Mouse (Mus musculus): Measurements from ENCODE around the gene Tmem200b. TPM values are rescaled to one million over a fixed set of nuclear protein-coding genes. Genes with fewer than 3 reads are reported as not detected.

The Tmem200b gene
- polyA plus RNA-seq, 1 experiment from 2014 or later = 0.79 TPM

- Histone ChIP-seq H3K9me3 (no peaks in the 10 kb centered on the region), H3K4me1 (peaks cover 37% of the 10 kb centered on the region), H3K36me3 (peaks cover 46% of the 10 kb centered on the region), H3K9ac (0 out of 2 replicates have a peak overlapping the region, but pooled peaks have one; percentile 56), H3K27me3 (replicated peaks) (peaks cover 78% of the 10 kb centered on the region), H3K4me2 (replicated peaks) (peak overlapping the region; percentile 88), H3K4me3 (peak overlapping the region; percentile 44), H3K27ac (no peak overlapping the region)
- 58% methylated on average over 15 of the region's 15 CpGs for WGBS
- ATAC-seq (ENCODE audit: low FRiP score, low read depth) = no peak
Measured at GRCm38 (mm10) chr4:131922404-131922803, 833 bp downstream of the Tmem200b start.

DNA sequence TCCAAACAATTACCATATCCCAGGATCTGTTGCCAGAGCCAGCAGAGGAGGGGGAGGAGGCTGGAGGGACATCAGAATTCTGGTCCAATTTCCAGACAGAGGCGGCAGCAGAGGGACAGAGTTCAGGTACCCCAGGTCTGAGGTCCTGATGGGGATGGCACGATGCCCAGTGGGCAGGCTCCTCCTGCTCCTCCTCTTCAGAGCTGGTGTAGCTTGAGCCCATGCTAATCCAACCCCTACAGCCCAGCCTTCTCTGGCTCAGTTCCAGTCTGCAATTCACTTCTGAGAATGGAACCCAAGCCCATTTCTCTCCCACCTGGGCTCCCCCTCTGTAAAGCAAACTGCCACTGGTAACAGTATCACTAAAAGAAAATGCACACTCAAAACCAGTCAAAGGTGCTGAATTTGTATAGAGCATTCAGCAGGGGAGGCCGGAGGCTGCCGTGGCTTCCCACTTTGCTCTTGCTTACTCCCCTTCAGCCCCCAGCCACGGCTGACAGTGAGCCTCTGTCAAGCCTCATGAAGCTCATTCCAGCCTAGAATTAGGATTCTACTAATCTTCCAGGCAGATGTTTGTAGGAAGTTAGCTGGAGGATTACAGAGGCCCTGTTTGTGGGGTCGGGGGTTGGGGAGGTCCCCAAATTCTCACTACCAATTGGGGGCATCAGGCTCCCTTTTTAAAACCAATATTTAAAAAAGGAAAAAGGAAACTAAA, 2.7 kb downstream of the Tmem200b start:
- no peaks in the 10 kb centered on the region for H3K9me3 ChIP-seq
- no peak for ATAC-seq (ENCODE audit: low FRiP score, low read depth)
- H3K27ac ChIP-seq = no peak overlapping the region
- H3K4me2 ChIP-seq (replicated peaks) = no peak overlapping the region
- WGBS = 77% methylated on average over 6 of the region's 6 CpGs
- peaks cover 61% of the 10 kb centered on the region for H3K27me3 ChIP-seq (replicated peaks)
- H3K36me3 ChIP-seq = peaks cover 64% of the 10 kb centered on the region
- H3K4me1 ChIP-seq = peaks cover 28% of the 10 kb centered on the region
- H3K9ac ChIP-seq = no peak overlapping the region
- H3K4me3 ChIP-seq = no peak overlapping the region

GRCm38 (mm10) chr4:131929146-131929545, 7.6 kb downstream of the Tmem200b start:
- H3K4me1 ChIP-seq = no peaks in the 10 kb centered on the region
- H3K27ac ChIP-seq = no peak overlapping the region
- no peak overlapping the region for H3K9ac ChIP-seq
- peaks cover 93% of the 10 kb centered on the region for H3K36me3 ChIP-seq
- H3K4me3 ChIP-seq = no peak overlapping the region
- peaks cover 12% of the 10 kb centered on the region for H3K27me3 ChIP-seq (replicated peaks)
- no peak overlapping the region for H3K4me2 ChIP-seq (replicated peaks)
- H3K9me3 ChIP-seq = no peaks in the 10 kb centered on the region
- 87% methylated on average over 6 of the region's 6 CpGs for WGBS
- no peak for ATAC-seq (ENCODE audit: low FRiP score, low read depth)

DNA sequence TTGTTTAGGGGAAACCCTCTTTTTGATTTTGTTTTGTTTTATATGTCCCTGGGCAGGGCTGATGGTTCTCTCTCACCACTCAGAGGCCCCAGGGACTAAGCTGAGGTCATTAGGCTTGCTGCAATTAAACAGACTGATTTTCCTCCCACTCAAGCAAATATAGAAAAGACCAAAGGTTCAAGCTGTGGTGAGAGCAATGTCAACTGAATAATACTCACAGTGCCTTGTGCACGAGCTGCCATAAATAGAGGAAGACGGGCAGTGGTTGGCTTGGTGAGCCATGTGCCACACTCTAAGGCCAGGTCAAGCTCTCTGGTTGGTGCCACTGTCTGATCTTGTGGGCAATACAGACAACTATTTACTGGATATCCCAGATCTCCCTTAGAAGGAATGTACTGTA, 17.9 kb downstream of the Tmem200b start:
- H3K4me1 ChIP-seq = no peaks in the 10 kb centered on the region
- no peaks in the 10 kb centered on the region for H3K27me3 ChIP-seq (replicated peaks)
- 83% methylated on average over 2 of the region's 2 CpGs for WGBS
- no peak overlapping the region for H3K4me3 ChIP-seq
- H3K27ac ChIP-seq = no peak overlapping the region
- no peaks in the 10 kb centered on the region for H3K9me3 ChIP-seq
- H3K36me3 ChIP-seq = peaks cover 36% of the 10 kb centered on the region
- no peak for ATAC-seq (ENCODE audit: low FRiP score, low read depth)
- H3K9ac ChIP-seq = no peak overlapping the region
- H3K4me2 ChIP-seq (replicated peaks) = no peak overlapping the region

GRCm38 (mm10) chr4:131940846-131941245, 19.3 kb downstream of the Tmem200b start:
- Histone ChIP-seq H3K9ac (no peak overlapping the region), H3K27ac (no peak overlapping the region), H3K4me3 (no peak overlapping the region), H3K4me2 (replicated peaks) (no peak overlapping the region), H3K4me1 (no peaks in the 10 kb centered on the region), H3K9me3 (no peaks in the 10 kb centered on the region), H3K36me3 (peaks cover 24% of the 10 kb centered on the region), H3K27me3 (replicated peaks) (no peaks in the 10 kb centered on the region)
- no peak for ATAC-seq (ENCODE audit: low FRiP score, low read depth)
- 93% methylated on average over 4 of the region's 4 CpGs for WGBS

GRCm38 (mm10) chr4:131947848-131948247, 26.3 kb downstream of the Tmem200b start:
- 91% methylated on average over 11 of the region's 11 CpGs for WGBS
- no peaks in the 10 kb centered on the region for H3K9me3 ChIP-seq
- no peak overlapping the region for H3K4me3 ChIP-seq
- no peak overlapping the region for H3K9ac ChIP-seq
- no peaks in the 10 kb centered on the region for H3K27me3 ChIP-seq (replicated peaks)
- no peaks in the 10 kb centered on the region; the same call in 1 of the 2 replicates for H3K36me3 ChIP-seq
- H3K4me1 ChIP-seq = peaks cover 20% of the 10 kb centered on the region
- no peak overlapping the region for H3K27ac ChIP-seq
- H3K4me2 ChIP-seq (replicated peaks) = no peak overlapping the region
- no peak for ATAC-seq (ENCODE audit: low FRiP score, low read depth)

- no peaks in the 10 kb centered on the region for H3K27me3 ChIP-seq (replicated peaks)
- no peak overlapping the region for H3K4me3 ChIP-seq
- H3K4me1 ChIP-seq = peaks cover 20% of the 10 kb centered on the region
- ATAC-seq (ENCODE audit: low FRiP score, low read depth) = no peak
- H3K36me3 ChIP-seq = peaks cover 16% of the 10 kb centered on the region
- H3K9me3 ChIP-seq = no peaks in the 10 kb centered on the region
- WGBS = 31% methylated on average over 5 of the region's 5 CpGs
- no peak overlapping the region for H3K9ac ChIP-seq
- no peak overlapping the region for H3K27ac ChIP-seq
- H3K4me2 ChIP-seq (replicated peaks) = no peak overlapping the region
Measured at GRCm38 (mm10) chr4:131949903-131950302, 28.3 kb downstream of the Tmem200b start.

DNA sequence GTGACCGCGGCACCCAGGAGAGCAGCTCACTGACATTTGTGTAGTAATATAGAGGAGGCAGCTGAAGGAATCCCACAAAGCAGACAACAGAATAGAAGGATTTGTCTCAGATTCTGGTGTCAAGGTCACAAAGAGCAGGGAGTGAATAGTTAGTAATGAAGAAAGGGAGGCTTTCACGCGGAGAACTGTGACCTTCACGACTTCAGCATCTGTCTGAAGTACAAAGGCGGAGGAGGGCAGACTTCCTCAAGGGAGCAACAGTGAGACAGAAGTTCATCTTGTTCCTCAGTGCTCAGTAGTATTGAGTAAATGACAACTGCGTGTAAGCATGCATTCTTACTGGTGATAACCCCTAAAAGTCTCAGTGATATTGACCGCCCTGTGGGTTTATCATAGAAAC, 29.1 kb downstream of the Tmem200b start:
- no peak overlapping the region for H3K9ac ChIP-seq
- H3K36me3 ChIP-seq = peaks cover 22% of the 10 kb centered on the region
- ATAC-seq (ENCODE audit: low FRiP score, low read depth) = no peak
- peaks cover 20% of the 10 kb centered on the region for H3K4me1 ChIP-seq
- H3K4me2 ChIP-seq (replicated peaks) = peak overlapping the region; percentile 7; the same call in 1 of the 2 replicates
- no peaks in the 10 kb centered on the region for H3K9me3 ChIP-seq
- H3K4me3 ChIP-seq = no peak overlapping the region
- no peak overlapping the region for H3K27ac ChIP-seq
- 35% methylated on average over 8 of the region's 8 CpGs for WGBS
- no peaks in the 10 kb centered on the region for H3K27me3 ChIP-seq (replicated peaks)

GRCm38 (mm10) chr4:131957161-131957560, 35.6 kb downstream of the Tmem200b start:
- Histone ChIP-seq H3K4me3 (no peak overlapping the region), H3K9me3 (no peaks in the 10 kb centered on the region), H3K36me3 (peaks cover 42% of the 10 kb centered on the region), H3K27me3 (replicated peaks) (no peaks in the 10 kb centered on the region), H3K27ac (no peak overlapping the region), H3K4me2 (replicated peaks) (no peak overlapping the region), H3K9ac (no peak overlapping the region), H3K4me1 (no peaks in the 10 kb centered on the region)
- no peak for ATAC-seq (ENCODE audit: low FRiP score, low read depth)
- 83% methylated on average over 3 of the region's 3 CpGs for WGBS

- Histone ChIP-seq H3K27me3 (replicated peaks) (no peaks in the 10 kb centered on the region), H3K4me1 (no peaks in the 10 kb centered on the region), H3K9me3 (no peaks in the 10 kb centered on the region), H3K27ac (no peak overlapping the region), H3K4me2 (replicated peaks) (no peak overlapping the region), H3K9ac (no peak overlapping the region), H3K4me3 (no peak overlapping the region), H3K36me3 (peaks cover 59% of the 10 kb centered on the region)
- ATAC-seq (ENCODE audit: low FRiP score, low read depth) = no peak
- 89% methylated on average over 2 of the region's 2 CpGs for WGBS
Measured at GRCm38 (mm10) chr4:131968873-131969272, 47.3 kb downstream of the Tmem200b start.

DNA sequence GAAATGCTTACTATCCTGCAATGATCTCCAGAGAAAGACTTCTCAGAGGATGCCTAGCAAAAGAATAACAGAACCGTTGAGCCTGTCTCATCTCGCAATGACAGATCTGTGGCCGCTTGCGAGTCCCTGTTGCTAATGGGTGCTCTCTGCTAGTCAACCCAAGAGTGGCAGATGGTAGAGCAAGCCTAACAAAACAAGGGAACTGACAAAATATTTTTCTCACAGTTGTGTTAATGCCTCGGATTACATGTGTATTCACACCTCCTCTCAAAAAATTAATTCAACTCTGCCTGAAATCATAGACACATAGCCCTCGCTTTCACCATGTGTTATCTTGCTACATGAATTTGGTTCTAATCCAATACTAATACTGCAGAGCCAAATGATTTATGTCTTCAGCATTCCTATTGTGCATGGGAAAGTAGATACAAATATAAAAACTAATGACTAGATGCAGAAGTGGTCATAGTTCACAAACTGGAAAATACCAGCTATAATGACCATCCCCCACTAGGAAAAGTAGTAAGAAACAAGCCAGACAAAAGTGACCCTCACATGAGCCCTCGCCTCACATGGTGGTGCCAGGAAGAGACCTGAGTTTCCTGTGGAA, 48.8 kb downstream of the Tmem200b start:
- Histone ChIP-seq H3K4me3 (no peak overlapping the region), H3K27ac (no peak overlapping the region), H3K9ac (no peak overlapping the region), H3K4me1 (no peaks in the 10 kb centered on the region), H3K4me2 (replicated peaks) (no peak overlapping the region), H3K9me3 (no peaks in the 10 kb centered on the region), H3K27me3 (replicated peaks) (no peaks in the 10 kb centered on the region), H3K36me3 (peaks cover 63% of the 10 kb centered on the region)
- 92% methylated on average over 7 of the region's 7 CpGs for WGBS
- ATAC-seq (ENCODE audit: low FRiP score, low read depth) = no peak
